Comparison of ENCODE assay signal across 9 mouse cellular contexts in genomic region chr5:75148343-75149127, GRCm38 (mm10). TPM values are rescaled to one million over a fixed set of nuclear protein-coding genes. Genes with fewer than 3 reads are reported as not detected.
DNase-seq lines count a peak whose midpoint lies in the region; ATAC-seq and TF ChIP-seq lines count a peak whose summit lies in the region.
"Had no signal": no experiment of that assay in that cellular context is flagged by ENCODE, and none has a peak within 500 bp of the region (broad histone marks: within the 10 kb centered on the region; RNA-seq: fewer than 3 reads in every experiment).

No protein-coding gene starts in this region.

- 5% methylated on average over 30 of the region's 30 CpGs for whole genome bisulfite sequencing in lung, embryonic 15.5 days
- WGBS in hindbrain, postnatal 0 days, result 5% methylated on average over 30 of the region's 30 CpGs

- peak; percentile 31; the same call in 1 of the 2 replicates for ATAC-seq in lung, embryonic 15.5 days (ENCODE audit: borderline replicate concordance, extremely low read depth, low FRiP score, low TSS enrichment)
- no peak for ATAC-seq in hindbrain, postnatal 0 days

- DNase-seq in lung, postnatal 36 days, result no peak
- peak; percentile 43 to 63 for DNase-seq in gastrocnemius, postnatal 36 days
- no peak for DNase-seq in hindbrain, postnatal 0 days (ENCODE audit: low spot score)
- DNase-seq in lung, postnatal 10 days, result peak; percentile 59
- no peak for DNase-seq in layer of hippocampus, postnatal 14 days (ENCODE audit: low spot score in 2 of 2)
- no peak for DNase-seq in left cerebral cortex, postnatal 4 days
- no peak for DNase-seq in layer of hippocampus, adult 9-11 months

- H3K27ac ChIP-seq in lung, embryonic 15.5 days, result peak overlapping the region; percentile 52
- H3K27ac ChIP-seq in hindbrain, postnatal 0 days, result peak overlapping the region; percentile 11; the same call in 1 of the 2 replicates

- H3K4me1 ChIP-seq in lung, embryonic 15.5 days, result peaks cover 15% of the 10 kb centered on the region
- no peaks in the 10 kb centered on the region; the same call in 1 of the 2 replicates for H3K4me1 ChIP-seq in hindbrain, postnatal 0 days (ENCODE audit: insufficient read depth, low read length)

- no peaks in the 10 kb centered on the region for H3K9me3 ChIP-seq in lung, embryonic 15.5 days
- no peaks in the 10 kb centered on the region for H3K9me3 ChIP-seq in hindbrain, postnatal 0 days (ENCODE audit: low read length)

- no peak for TF ChIP-seq CTCF in hindbrain, postnatal 0 days (IDR thresholded peaks at IDR 0.05; ENCODE audit: low read depth)

- H3K4me2 ChIP-seq in lung, embryonic 15.5 days, result peak overlapping the region; percentile 49
- 0 out of 2 replicates have a peak overlapping the region, but pooled peaks have one; percentile 16 for H3K4me2 ChIP-seq in hindbrain, postnatal 0 days (ENCODE audit: low read depth, low read length)

- H3K9ac ChIP-seq in lung, embryonic 15.5 days, result peak overlapping the region; percentile 5; the same call in 1 of the 2 replicates
- H3K9ac ChIP-seq in hindbrain, postnatal 0 days (replicated peaks; ENCODE audit: low read length), result no peak overlapping the region

- H3K27me3 ChIP-seq in lung, embryonic 15.5 days, result peaks cover 84% of the 10 kb centered on the region
- peaks cover 55% of the 10 kb centered on the region for H3K27me3 ChIP-seq in hindbrain, postnatal 0 days (ENCODE audit: insufficient read depth, low read length)

- H3K36me3 ChIP-seq in lung, embryonic 15.5 days, result no peaks in the 10 kb centered on the region
- no peaks in the 10 kb centered on the region for H3K36me3 ChIP-seq in hindbrain, postnatal 0 days (ENCODE audit: insufficient read depth, low read length)

- intact Hi-C loops in gastrocnemius, postnatal 36 days (cut with DNase I), result no loop called here
- intact Hi-C loops in left cerebral cortex, postnatal 4 days (cut with DNase I), result loop anchor here (10.0 kb wide), 2 partner anchors 344 to 834 kb away; no protein-coding TSS in a partner anchor

- H3K4me3 ChIP-seq in lung, embryonic 15.5 days, result peak overlapping the region; percentile 28
- no peak overlapping the region for H3K4me3 ChIP-seq in hindbrain, postnatal 0 days (ENCODE audit: low read length)
- H3K4me3 ChIP-seq: erythroblast, embryonic 14.5 days had no signal

RNA-seq across cellular contexts. Expression of gene Pdgfra, which starts 3.6 kb away (rescaled TPM):
- polyA plus RNA-seq in lung, embryonic 15.5 days (2015; fragmentation: Nextera tagmentation; extraction: Ambion mirVana), result 39.5 and 43.6 TPM in 2 replicates
- total RNA-seq in gastrocnemius, postnatal 36 days (2021), result 10 to 100 TPM; 17.4 to 17.5 TPM
- 60.2 and 63.0 TPM in 2 replicates for total RNA-seq in hindbrain, postnatal 0 days (2014; rRNA removed)
- polyA plus RNA-seq in hindbrain, postnatal 0 days (2015; fragmentation: Nextera tagmentation; extraction: Ambion mirVana), result 21.9 and 25.7 TPM in 2 replicates
- 10 to 100 TPM; 79.4 to 81.1 TPM for total RNA-seq in layer of hippocampus, postnatal 14 days (2021)
- total RNA-seq in left cerebral cortex, postnatal 4 days (2021), result 10 to 100 TPM; 61.5 to 68.4 TPM
- polyA plus RNA-seq: erythroblast, embryonic 14.5 days had no signal

Comparison
In these comparisons a context has a peak if more than half of its experiments do, and no peak if none do; other contexts are left out.
1. DNase-seq: peak in gastrocnemius, postnatal 36 days (2 of 2) and lung, postnatal 10 days (single experiment); none in lung, postnatal 36 days (single experiment), hindbrain, postnatal 0 days (single experiment), layer of hippocampus, postnatal 14 days (0 of 2), left cerebral cortex, postnatal 4 days (single experiment) and layer of hippocampus, adult 9-11 months (single experiment).